Mouse (Mus musculus) adrenal gland, postnatal 10 days (tissue): ENCODE measurements around the gene Zfp786. TPM values are rescaled to one million over a fixed set of nuclear protein-coding genes. Genes with fewer than 3 reads are reported as not detected.
"Not testable (repeated sequence)": the region's sequence is repeated elsewhere in the genome, so short reads cannot be mapped to it uniquely, and the experiment has no call there.

Source experiments
- DNase-seq: peaks from one replicate; pipeline ENCODE4 v3.0.0; 2021; ENCODE audit warnings: mixed read lengths
- long read RNA-seq, 2 experiments: library from polyadenylated mRNA; stranded (forward); transcript quantifications; one replicate each; pipeline ENCODE4 v2.0.0; 2021
- total RNA-seq, 2 experiments: library from RNA; stranded (reverse); gene quantifications; 2 replicates each; pipeline ENCODE4 v1.2.3; 2021

Zfp786 gene
- total RNA-seq, result 1 to 10 TPM in 1 of 2 experiments, under 1 TPM in 1; 0.66 to 2.0 TPM
- long read RNA-seq, experiment 1, result 0 reads
- long read RNA-seq, experiment 2, result 0 reads

DNA sequence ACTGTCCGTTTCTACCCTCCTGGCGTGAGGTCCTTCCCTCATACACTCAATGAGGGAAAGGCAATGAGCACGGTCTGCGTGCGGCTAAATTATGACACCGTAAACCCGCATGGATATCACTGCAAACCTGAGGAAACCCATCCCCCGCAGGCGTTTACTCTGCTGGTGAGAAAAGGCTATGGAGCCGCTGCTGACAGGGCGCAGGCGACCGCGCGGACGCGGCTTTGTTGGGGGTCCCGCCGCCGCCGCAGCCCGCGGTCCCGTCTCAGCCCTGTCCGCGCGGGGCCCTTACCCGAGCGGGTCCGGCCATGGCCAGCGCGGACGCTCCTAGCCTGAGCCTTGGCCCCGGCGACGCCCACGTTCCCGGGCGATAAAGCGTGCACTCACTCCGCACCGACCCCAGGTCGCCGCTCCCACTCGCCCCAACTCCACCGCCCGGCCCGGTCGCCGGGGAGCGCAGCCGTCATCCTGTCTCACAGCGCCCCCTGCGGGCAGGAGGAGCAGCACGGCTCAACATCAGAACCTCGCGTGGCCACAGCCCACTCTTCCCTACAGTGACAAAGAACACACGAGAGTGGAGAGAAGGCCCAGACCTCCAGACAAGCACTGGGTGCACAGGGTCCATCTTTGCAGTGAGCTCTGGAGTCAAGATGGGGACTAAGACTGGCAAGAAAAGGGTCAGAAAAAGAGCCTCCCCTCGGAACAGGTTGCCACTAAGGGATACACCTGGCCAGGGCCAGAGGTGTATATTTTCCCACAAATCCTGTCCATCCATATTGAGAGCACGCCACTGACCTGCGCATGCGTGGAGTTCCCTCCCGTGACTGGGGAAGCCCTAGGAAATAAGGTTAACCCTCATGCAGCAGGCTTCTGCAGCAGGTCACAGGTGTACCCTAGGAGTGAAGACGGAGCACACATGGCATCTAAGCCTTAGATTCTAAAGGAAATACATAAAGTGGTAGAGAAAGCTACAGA, at the start of gene Zfp786:
Gene Zfp786, minus strand, starts transcription at position 764 of the 975 bp plus-strand sequence.
- DNase-seq, result peak; percentile 96

DNA sequence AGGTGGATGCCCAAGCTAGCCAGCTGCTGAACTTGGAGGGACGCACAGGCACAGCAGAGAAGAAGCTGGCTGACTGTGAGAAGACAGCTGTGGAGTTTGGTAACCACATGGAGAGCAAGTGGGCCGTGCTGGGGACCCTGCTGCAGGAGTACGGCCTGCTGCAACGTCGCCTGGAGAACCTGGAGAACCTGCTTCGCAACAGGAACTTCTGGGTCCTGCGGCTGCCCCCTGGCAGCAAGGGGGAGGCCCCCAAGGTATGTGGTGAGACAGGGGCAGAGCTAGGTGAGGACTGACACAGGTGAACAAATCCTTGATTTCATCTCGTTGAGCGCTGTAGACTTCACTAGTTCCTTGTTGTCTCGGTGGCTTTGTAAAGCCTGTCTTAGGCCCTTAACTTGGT, 49.5 kb upstream of the Zfp786 start:
- DNase-seq, result no peak

DNA sequence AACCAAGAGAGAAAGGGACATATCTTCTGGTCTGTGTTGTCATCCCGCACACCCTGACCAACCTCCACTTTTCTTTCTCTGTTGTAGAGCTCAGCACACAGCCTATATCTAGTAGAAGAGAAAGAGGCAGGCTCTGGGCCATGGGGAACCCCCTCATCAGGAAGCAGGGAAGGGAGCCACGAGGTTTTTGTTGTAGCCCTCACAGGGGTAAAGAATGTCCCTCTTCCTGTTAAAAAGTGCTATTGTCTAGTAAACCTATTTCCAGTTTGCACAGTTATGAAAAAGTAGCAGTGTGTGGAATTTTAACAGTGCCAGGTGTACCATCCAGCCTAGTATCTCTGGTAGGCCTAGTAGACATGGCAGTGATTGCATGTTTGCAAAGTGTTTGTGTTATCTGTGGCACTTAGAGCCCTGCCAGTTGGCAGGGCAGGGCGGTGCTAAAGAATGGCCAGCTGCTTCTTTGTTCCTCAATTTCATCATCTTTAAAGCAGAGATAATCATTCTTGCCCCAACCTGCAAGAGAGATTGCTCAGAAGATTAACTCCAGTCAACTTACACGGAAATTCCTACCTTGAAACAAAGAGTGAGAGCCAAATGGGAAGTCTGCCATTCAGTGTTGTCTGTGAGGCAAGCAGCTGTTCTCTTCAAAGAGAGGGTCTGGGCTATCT, 48.5 kb upstream of the Zfp786 start:
- DNase-seq, result no peak

DNA sequence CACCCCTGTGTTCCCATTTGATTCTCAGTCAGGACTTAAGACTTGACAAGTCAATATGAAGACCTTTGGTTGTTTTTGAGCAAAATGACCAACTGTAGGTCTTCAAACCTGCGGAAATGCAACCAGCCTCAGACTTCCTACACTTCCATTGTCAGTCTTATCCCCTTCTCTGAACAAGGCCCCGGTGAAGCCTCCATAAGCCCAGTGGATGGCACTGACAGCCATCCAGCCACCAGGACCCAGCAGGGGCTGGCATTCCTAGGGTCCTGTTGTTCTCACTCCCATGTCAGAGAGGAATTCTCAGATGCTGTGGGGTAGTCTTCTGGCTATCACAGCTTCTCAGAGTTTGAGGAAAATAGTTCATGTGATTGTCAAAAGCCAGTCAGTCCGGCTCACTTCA, 47.9 kb upstream of the Zfp786 start:
- no peak for DNase-seq

DNA sequence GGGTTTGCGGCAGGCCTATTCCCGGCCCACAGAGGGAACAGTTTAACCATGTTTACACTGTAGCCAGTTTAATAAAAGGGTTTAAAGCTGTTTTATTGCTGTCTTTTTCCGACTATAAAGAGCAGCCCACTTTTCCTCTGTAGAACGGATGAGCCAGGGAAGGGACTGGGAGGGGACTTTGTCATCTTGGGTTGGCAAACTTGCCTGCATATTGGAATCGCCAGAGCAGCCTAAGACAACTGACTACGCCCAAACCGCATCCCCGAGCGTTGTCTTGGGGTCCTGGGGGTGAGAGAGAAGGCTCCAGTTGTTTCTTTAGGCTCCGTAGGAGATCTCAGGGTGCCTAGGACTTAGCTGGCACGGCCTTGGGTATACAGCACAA, 47.5 kb upstream of the Zfp786 start:
- DNase-seq, result no peak

DNA sequence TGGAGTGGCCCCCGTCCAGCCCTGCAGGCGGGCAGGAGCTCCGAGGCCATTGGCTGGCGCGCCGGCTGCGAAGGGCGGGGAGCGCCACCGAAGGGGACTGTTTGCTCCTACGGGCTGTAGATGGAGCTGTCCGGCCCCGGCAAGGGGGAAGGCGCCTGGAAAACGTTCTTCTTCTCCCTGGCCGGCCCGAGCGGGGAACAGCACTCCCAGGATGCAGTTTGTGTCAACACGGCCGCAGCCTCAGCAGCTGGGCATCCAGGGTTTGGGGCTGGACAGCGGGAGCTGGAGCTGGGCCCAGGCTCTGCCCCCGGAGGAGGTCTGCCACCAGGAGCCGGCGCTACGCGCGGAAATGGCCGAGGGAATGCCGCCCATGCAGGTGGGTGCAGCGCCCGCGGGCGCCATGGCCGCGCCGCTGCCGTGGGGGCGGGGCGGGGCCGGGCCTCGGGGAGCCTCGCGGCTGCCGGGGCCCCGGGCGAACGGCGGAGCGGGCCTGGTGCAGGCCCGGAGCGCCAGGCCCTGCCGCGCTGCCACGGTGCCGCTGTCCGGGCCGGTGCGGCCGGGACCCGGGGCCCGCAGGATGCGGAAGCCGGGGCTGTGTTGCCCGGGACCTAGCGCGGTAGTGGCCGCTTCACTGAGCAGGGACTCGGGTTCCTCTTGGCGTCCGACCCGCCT, 46.9 kb upstream of the Zfp786 start:
- peak; percentile 94 for DNase-seq

DNA sequence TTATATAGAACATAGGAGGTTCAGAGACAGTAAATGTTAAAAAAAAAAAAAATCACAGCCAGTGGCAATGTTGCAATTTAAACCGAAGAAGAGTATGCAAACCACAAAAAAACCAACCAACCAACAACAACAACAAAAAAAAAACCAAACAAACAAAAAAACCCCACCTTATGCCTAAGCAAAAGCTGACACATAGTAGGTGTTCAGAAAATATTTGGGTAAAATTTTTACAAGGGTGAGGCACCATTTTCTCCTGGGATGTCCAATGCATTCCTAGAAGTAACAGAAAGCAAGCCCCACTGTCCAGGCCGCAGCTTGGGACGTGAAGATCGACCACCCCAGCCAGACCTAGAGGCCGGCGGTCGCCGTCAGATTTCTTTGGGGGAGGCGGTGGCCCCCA, 46.4 kb upstream of the Zfp786 start, which contains the start of gene Zfp282:
Gene Zfp282, plus strand, starts transcription at position 147 of the 400 bp plus-strand sequence.
- DNase-seq, result no peak

DNA sequence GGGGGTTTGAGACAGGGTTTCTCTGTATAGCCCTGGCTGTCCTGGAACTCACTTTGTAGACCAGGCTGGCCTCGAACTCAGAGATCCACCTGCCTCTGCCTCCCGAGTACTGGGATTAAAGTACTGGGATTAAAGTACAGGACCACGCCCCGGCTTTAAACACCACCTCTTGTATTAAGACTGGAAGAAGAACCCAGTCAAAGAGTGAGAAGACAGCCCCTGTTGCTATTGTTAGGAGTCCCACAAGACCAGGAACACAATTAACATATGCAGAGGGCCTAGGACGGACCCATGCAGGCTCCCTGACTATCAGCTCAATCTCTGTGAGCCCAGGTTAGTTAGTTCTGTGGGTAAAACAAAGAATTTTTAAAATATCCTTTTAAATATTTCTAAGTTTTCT, 41.6 kb upstream of the Zfp786 start:
- no peak for DNase-seq

DNA sequence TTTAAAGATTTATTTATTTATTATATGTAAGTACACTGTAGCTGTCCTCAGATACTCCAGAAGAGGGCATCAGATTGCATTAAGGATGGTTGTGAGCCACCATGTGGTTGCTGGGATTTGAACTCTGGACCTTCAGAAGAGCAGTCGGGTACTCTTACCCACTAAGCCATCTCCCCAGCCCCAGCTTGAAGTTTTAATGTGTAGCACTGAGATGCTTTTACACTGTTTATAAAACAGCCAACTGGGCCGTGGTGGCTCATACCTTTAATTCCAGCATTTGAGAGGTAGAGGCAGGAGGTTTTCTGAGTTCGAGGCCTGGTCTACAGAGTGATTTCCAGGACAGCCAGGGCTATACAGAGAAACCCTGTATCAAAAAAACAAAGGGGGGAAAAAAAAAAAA, 27.1 kb upstream of the Zfp786 start:
- not testable (repeated sequence) for DNase-seq

DNA sequence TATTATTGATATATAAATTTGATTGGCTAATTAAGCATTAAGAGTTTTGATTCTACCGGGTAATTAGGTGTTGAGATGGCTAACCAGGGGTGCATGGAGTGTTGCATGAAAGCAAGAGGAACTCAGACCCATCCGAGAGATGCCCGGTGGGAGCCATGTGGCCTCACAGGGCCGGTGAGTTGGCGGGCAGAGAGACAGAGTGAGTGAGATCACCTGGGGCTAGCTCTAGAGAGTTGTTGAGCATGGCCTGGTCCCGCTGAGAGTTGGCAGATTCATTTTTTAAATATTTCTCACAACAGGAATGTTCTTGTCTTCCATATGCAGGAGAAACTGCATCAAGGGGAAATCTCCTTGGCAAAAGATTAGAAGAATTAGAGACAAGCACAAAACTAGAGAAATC, 26.6 kb upstream of the Zfp786 start:
- no peak for DNase-seq

DNA sequence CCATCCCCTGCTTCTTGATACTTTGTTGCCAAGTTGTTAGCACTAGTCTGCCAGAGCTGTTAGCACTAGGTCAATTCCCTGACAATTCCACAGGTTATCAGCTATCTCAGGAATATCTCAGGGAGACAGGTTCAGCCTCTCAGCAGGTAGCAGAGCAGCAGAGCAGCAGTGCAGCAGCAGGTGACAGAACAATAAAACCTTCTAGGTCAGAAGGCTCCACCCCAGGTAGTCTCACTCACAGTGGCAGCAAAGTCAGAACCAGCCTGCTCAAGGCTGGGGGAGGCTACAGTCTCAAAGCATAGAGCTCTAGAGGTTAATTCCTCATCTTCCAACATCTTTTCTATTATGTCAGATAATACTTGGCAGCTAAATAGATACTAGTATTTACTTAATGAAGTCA, 15.1 kb upstream of the Zfp786 start:
- no peak for DNase-seq

DNA sequence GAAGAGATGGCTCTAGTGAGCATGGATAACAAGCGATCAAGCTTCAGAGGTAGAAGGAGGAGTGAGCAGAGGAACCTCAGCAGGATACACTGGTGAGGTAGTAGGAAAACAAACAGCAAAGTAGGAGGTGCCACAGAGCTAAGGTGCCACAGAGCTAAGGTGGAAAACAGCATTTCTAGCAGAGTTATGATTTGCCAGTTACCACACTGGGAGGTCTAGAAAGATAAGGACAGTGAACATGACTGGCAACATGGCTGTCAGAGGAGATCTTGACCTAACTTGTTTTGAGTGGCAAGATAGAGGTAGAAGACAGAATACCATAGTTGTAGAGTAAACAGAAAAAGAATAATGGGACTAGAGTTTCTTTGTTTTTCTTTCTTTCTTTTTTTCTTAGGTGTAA, 11.7 kb upstream of the Zfp786 start:
- no peak for DNase-seq

DNA sequence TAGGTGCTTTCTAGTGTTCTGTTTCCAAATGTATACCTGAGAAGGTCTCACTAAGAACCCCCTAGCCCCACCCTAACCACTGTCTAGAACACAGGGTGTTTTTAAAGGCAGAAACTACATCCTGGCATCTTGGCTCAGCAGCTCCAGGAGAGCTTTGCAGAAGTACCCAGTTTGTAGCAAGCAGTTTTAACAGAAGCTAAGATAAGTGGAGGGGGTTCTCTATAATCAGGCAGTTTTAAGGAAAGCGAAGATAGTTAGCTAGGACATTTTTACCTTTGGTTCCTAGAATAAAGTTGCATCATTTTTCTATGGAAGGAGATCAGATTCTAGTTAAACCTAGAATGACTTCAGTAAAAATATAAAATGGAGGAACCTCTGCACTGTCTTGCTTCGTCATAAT, 11.2 kb upstream of the Zfp786 start:
- no peak for DNase-seq

DNA sequence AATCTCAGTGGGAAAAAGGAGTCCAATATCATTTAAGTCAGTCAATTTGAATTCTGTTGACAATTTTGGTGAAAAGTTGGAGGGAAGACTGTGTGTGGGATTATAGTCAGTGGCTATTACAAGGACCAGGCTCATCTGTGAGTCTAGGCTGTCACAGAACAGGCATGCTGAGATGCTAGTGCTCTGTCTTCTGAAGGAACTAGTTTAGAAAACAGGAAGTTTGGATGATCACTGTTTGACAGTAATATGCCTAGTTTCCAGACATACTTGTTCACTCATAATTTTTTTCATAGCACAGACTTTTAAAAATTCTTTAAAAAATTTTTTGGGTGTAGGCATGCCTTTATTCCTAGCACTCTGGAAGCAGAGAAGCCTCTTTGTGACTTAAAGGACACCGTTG, 10.4 kb upstream of the Zfp786 start:
- no peak for DNase-seq

DNA sequence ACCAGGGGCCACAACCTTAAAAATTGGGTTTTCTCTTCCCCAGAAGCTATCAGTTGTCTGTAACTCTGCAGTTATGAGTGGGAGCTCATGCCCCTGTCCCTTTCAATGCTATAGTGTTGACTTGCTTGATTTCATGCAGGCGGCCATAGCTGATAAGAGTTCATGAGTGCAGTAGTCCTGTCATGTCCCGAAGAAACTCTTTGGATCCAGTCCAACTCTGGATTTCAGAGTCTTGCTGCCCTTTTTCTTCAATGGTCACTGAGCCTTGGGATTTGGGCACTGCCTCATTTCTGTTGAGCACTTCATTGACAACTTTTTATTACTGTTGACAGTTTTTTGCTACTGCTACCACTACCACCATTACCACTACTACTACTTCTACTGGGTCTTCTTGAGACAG, 7.0 kb upstream of the Zfp786 start:
- DNase-seq, result no peak

DNA sequence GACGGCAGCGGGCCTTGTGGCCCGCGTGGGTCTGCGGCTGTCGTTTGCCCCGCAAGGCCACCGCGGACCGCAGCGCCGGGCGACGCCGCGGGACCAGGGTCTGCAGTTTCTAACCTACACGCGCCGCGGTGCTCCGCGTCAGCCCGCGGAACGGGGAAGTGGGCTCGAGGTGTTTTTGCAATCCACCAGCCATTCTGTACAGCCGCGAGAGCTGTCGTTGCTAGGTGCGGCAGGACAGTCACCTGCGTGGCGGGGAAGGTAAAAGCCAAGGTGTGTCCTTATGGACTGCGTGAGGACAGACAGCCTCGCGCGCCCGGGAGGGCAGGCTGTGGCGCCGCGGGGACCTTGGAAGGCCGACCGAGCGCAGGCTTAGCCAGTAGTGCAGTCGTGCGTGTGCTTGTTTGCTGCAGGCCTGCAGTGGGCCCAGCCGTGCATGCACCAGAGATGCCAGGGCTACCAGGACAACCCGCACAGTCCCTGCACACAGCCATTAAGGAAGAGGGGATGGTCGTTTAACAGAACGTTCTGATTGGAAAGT, 5.4 kb upstream of the Zfp786 start:
- peak; percentile 70 for DNase-seq

DNA sequence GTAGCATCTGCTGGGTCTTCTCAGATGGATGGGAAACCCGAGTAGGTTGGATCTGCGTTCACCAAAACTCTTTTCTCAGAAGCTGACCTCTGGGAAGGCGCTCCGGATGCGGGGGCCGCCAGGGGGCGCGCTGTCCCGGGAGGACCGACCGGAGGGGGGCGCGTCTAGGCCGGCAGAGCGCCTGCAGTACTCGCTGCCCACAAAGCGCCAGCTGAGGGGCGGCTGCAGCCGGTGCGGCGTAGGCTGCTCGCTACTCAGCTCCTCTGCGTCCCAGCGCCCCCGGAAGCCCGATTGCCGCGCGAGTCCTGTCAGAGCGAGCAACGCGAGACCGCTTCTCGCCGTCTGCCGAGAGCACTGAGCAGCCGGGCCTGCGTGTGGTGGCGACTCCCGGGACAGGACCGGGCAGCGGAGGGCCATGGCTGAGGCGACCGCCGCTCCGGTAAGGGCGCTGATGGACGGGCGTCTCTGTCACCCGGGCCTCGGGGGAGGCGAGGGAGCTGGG, 4.9 kb upstream of the Zfp786 start, which contains the start of gene Zfp398:
Gene Zfp398, plus strand, starts transcription at position 180 of the 502 bp plus-strand sequence.
- DNase-seq, result peak; percentile 99

DNA sequence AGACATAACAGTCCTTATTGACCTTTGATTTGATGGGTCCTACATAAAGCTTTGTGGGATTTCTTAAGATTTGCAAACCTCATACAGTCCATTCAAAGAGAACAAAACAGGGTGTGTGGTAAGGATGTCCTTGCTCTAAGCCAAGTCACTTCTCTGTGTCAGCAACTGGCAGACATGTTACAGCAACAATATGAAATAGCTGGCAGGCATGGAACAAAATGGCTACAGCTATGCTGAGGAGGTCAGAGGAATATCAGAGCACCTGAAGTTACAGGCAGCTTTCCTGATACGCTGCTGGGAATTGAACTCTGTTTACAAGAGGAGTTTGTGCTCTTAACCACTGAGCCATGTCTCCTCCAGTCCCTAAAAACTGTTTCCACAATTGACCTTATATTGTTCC, 1.6 kb upstream of the Zfp786 start:
- no peak for DNase-seq

DNA sequence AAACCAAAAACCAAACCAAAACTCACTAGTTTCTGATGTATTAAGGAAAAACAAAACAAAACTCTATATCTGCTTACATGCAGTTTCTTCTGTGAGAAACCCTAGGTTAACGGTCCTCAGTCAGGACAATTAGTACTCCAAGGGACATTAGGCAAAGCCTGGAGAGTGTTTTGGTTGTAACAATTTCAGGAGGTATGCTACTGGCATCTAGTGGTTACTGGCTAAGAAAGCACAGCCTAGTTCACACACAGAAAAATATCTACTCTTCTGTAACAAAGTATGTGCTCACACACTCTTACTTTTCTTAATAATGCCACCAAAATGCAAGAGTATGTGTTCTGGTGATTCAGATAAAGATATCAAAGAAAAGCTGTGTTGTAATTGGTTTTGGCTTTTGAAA, 1.7 kb downstream of the Zfp786 start:
- no peak for DNase-seq

DNA sequence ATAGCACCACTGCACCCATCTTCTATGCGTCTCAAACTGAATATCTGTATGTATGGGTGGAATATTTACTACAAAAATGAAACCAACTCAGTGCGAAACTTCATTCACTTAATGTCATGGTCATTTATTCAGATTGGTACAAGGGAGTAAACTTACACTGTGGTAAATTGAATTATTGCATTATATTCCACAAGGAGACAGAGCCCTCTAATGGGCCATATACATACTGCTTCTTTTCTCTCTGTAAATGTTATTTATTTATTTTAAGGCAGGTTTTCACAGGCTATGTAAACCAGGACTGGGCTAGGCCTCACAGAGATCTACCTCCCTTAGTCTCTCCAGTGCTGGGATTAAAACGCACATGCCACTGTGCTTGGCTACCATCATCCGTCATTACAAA, 3.2 kb downstream of the Zfp786 start:
- no peak for DNase-seq

DNA sequence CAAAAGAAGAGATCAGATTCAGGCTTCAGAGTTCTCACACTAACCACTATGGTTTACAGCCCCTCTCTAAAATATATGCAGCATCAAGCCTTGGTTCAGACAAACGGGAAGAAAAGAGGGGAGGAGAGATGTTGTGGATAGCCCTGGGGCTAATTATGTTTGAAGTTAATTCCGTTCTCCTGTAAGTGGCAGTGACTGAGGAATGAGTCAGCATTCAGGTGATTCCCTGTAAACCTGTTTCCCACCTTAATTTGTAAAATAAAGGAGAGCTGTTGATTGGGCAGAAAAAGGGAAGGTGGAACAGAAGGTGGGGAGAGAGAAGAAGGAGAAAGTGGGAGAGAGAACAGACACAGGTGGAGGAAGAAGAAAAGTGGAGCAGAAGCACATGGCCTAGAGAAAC, 6.4 kb downstream of the Zfp786 start:
- no peak for DNase-seq

DNA sequence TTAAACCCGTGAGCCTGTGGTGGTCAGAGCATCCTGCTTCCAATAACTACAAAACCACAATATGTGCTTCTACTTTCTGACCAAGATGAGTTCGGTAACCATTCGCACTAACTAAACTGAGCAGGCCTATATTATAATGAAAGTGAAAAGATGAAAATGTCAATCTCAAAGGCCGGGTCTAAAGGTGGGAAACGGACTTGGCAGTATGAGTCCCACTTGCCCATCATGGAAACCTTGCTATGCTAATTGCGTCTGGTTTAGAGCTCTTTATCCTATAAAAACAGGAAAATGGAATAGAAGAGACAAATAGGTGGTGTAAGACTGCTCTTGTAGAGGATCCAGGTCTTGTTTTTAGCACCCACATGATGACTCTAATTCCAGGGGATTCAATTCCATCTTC, 8.9 kb downstream of the Zfp786 start:
- no peak for DNase-seq
